Mouse (Mus musculus) heart, adult 2 months (tissue): Measurements from ENCODE around the gene Gzma. TPM values are rescaled to one million over a fixed set of nuclear protein-coding genes. Genes with fewer than 3 reads are reported as not detected.
A peak's percentile ranks its signal among the peaks of the same experiment; 100 is the strongest.

Experiments
- DNase-seq, 2 experiments: peaks; one replicate each; pipeline ENCODE4 v3.0.0; 2021
- H3K27ac ChIP-seq: fragments of 200-600 bp; 2 replicates; pipeline ENCODE4 v1.8.1; 2022
- H3K27me3 ChIP-seq: fragments of 200-500 bp; 2 replicates; pipeline ENCODE4 v1.6.1; 2012; ENCODE audit warnings: mild to moderate bottlenecking, low read length, inconsistent platforms, mixed read lengths; ENCODE audit not compliant: control insufficient read depth, insufficient read depth
- H3K36me3 ChIP-seq: fragments of 200-500 bp; 2 replicates; pipeline ENCODE4 v1.6.1; 2012; ENCODE audit warnings: low read length, inconsistent platforms; ENCODE audit not compliant: control insufficient read depth, insufficient read depth
- H3K4me1 ChIP-seq: fragments of 200-500 bp; 2 replicates; pipeline ENCODE4 v1.6.1; 2011; ENCODE audit warnings: low read length; ENCODE audit not compliant: control insufficient read depth, insufficient read depth
- H3K4me3 ChIP-seq: fragments of 200-600 bp; 2 replicates; pipeline ENCODE4 v1.8.1; 2022
- H3K79me2 ChIP-seq: fragments of 200-500 bp; replicated peaks from 2 replicates; pipeline ENCODE4 v1.6.1; 2012; ENCODE audit warnings: mild to moderate bottlenecking, inconsistent platforms, low read length, moderate library complexity, mixed read lengths; ENCODE audit not compliant: control insufficient read depth, insufficient read depth
- H3K9ac ChIP-seq: fragments of 200-500 bp; 2 replicates; pipeline ENCODE4 v1.6.1; 2012; ENCODE audit warnings: low read depth, mild to moderate bottlenecking, control low read depth, inconsistent platforms, low read length, mixed read lengths
- CTCF ChIP-seq: fragments of 200-600 bp; IDR thresholded peaks from 2 replicates; pipeline ENCODE4 v1.8.1; 2022; ENCODE audit warnings: antibody characterized with exemption, mild to moderate bottlenecking, moderate library complexity
- EP300 ChIP-seq: fragments of 200-500 bp; IDR thresholded peaks from 2 replicates; pipeline ENCODE4 v1.6.1; 2011; ENCODE audit warnings: low read depth, low read length, control low read depth; ENCODE audit not compliant: insufficient read depth
- POLR2A ChIP-seq: fragments of 200-500 bp; IDR thresholded peaks from 2 replicates; pipeline ENCODE4 v1.6.1; 2011; ENCODE audit warnings: mild to moderate bottlenecking, low read depth, low read length, control low read depth; ENCODE audit not compliant: insufficient read depth
- WGBS: fragments of 180-500 bp; shearing (Covaris S2); methylation state at CpG from one replicate; pipeline ENCODE4 v1.1.7; 2018; 5-methylcytosine and 5-hydroxymethylcytosine counted together
- intact Hi-C: fragments of 180-260 bp; cut with DNase I; formaldehyde crosslinking; loops from one replicate; pipeline ENCODE4 v1.15.1; 2025
- polyA plus RNA-seq: library from polyadenylated mRNA; depleted of rRNA; stranded (reverse); fragments of >200 nt; gene quantifications from 2 replicates; pipeline ENCODE4 v1.2.3, GENCODE M21; 2012; rRNA removed
- total RNA-seq, 2 experiments: library from RNA; stranded (reverse); gene quantifications; 2 replicates each; pipeline ENCODE4 v1.2.3; 2021

Gene Gzma
- total and polyA plus RNA-seq, 3 experiments = 0.86 to 2.3 (median 1.1) TPM

- intact Hi-C loops = loop anchor here (5.0 to 10.0 kb wide), 3 partner anchors 92 to 570 kb away; partner anchors contain the start of gene Snx18
- DNase-seq = no peak
- Histone ChIP-seq H3K4me1 (no peaks in the 10 kb centered on the region; the same call in none of the 2 replicates), H3K27me3 (no peaks in the 10 kb centered on the region), H3K9ac (no peak overlapping the region), H3K4me3 (peak overlapping the region; percentile 43), H3K27ac (no peak overlapping the region), H3K79me2 (no peaks in the 10 kb centered on the region), H3K36me3 (no peaks in the 10 kb centered on the region; the same call in 1 of the 2 replicates)
- 50% methylated on average over 3 of the region's 3 CpGs for WGBS
- TF ChIP-seq POLR2A (no peak), CTCF (no peak), EP300 (no peak)
Measured at GRCm38 (mm10) chr13:113044876-113045275, 55.9 kb downstream of the Gzma start.

Other genes starting within 250 kb of the Gzma start
- 10 to 100 TPM; 24.7 to 28.5 TPM for gene Mtrex, start 173.6 kb downstream of the Gzma start, total RNA-seq
- gene Mtrex, start 173.6 kb downstream of the Gzma start, polyA plus RNA-seq = 5.5 and 12.5 TPM in 2 replicates
- 10 to 100 TPM; 14.2 to 15.7 TPM for gene Dhx29, start 173.5 kb downstream of the Gzma start, total RNA-seq
- 3.3 and 6.7 TPM in 2 replicates for gene Dhx29, start 173.5 kb downstream of the Gzma start, polyA plus RNA-seq
- gene Ccno, start 113.2 kb downstream of the Gzma start, total RNA-seq = under 1 TPM in 1 of 2 experiments, not detected in 1; 0.47 TPM
- 0.35 and 0.51 TPM in 2 replicates for gene Ccno, start 113.2 kb downstream of the Gzma start, polyA plus RNA-seq
- gene Mcidas, start 107.1 kb downstream of the Gzma start, total RNA-seq = not detected
- gene Mcidas, start 107.1 kb downstream of the Gzma start, polyA plus RNA-seq = 0.12 TPM in 1 of 2 replicates, not detected in the other
- not detected for gene Cdc20b, start 65.9 kb downstream of the Gzma start, total RNA-seq
- 0.14 TPM in 1 of 2 replicates, not detected in the other for gene Cdc20b, start 65.9 kb downstream of the Gzma start, polyA plus RNA-seq
- 10 to 100 TPM; 37.1 to 37.9 TPM for gene Gpx8, start 54.6 kb downstream of the Gzma start, total RNA-seq
- gene Gpx8, start 54.6 kb downstream of the Gzma start, polyA plus RNA-seq = 9.5 and 16.9 TPM in 2 replicates
- gene Esm1, start 108.7 kb upstream of the Gzma start, total RNA-seq = under 1 TPM; 0.34 to 0.94 TPM
- gene Esm1, start 108.7 kb upstream of the Gzma start, polyA plus RNA-seq = 0.53 and 1.4 TPM in 2 replicates
- not detected for gene Gzmk, start 124.9 kb upstream of the Gzma start, total RNA-seq
- gene Gzmk, start 124.9 kb upstream of the Gzma start, polyA plus RNA-seq = not detected in 2 replicates
- gene BC067074, start 192.2 kb upstream of the Gzma start, total RNA-seq = 1 to 10 TPM; 2.0 to 2.3 TPM
- gene BC067074, start 192.2 kb upstream of the Gzma start, polyA plus RNA-seq = 1.4 and 1.8 TPM in 2 replicates